Mouse (Mus musculus) embryo, embryonic 9.5 days (tissue): ENCODE results near the gene Ropn1.
"Not testable (repeated sequence)": the region's sequence is repeated elsewhere in the genome, so short reads cannot be mapped to it uniquely, and the experiment has no call there.

Experiments used
- DNase-seq: peaks from one replicate; pipeline ENCODE4 v3.0.0-alpha.2; 2017; ENCODE audit errors: extremely low spot score

Ropn1 gene

DNA sequence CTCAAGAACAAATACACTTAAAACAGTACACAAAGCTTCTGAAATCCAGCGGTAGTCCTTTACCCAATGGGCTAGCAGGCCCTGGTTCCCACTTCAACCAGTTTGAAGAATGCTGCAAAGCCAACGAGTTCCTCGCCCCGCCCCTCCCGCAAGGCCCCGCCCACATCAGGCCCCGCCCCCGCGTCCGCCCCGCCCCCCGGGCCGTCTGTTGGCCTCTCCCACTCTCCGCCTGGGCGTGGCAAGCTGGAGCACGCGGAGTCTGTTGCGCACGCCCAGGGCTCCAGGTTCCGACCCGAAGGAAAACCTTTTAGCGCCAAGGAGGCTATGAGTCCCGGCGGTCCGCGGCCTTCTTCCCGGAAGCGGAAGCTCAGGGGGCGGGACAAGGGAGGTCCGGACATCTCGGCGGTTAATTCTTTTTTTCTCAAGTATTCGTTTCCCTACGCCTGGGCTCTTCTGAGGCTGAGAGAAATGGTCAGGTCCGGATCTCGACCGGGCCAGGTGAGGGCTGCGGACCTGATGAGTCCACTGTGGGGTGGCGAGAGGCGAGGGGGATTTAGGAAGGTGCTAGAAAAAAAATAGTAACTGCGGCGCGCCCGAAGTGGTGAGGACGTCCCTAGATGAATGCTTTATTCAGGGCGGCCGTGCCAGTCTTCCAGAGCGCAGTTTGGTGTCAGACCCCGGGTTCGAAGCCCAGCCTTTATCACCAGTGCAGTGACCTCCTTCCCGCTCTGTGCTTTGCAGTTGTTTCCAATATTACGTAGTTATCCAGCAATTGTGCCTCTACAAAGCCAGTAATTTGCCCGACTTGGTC, 40.8 kb downstream of the Ropn1 start, which contains the start of gene Ccdc14:
Gene Ccdc14, plus strand, starts transcription at position 283 of the 811 bp plus-strand sequence.
- DNase-seq, result peak; percentile 96

DNA sequence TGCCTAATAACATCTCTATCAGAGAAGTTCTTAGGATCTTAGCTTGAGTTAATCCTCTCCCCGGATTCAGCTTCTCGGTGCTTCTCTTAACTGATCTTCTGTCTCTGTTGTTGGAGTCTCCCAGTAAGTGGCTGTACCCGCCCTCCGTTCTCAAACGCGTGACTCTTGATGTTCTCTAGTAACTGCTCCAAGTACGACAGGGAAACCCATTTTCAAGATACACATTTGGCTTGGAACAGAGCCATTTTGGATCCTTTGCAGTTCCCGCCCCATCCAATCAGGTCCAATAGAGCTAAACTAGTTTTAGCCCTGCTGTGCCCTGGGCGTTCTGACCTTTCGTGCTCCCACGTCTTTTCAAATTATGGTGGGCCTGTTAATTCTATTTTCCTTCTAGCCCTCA, 41.4 kb downstream of the Ropn1 start:
- DNase-seq, result no peak

DNA sequence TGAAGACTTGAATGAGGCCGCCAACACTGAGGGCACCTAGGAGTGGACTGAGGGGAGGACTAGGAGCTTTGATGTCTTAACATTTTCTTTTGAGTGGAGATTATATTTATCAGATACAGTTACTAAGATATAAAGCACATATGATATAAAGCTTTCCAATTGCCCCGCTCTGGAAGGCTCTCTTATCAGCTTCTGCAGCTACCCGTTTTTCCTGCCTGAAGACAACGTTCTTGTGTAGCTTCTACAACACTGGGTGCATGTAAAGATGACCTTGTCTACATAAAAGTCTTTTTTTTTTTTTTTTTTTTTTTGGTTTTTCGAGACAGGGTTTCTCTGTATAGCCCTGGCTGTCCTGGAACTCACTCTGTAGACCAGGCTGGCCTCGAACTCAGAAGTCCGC, 44.8 kb downstream of the Ropn1 start:
- no peak for DNase-seq

DNA sequence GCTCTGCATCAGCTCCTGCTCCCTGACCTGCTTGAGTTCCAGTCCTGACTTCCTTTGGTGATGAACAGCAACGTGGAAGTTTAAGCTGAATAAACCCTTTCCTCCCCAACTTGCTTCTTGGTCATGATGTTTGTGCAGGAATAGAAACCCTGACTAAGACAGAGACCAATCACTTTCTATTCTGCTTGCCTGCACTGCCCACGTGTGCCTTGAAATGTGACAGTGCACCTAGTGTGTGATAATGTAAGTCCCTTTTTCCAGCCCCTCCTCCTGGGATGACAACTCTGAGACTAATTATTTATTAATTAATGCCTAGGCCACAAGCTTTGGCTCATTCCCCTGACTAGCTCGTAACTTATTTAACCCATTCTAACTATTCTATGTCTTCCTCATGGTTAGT, 49.0 kb downstream of the Ropn1 start:
- DNase-seq, result not testable (repeated sequence)

- peak; percentile 64 for DNase-seq
These were observed 50.6 kb downstream of the Ropn1 start for GRCm38 (mm10) chr16:34700165-34700827.

DNA sequence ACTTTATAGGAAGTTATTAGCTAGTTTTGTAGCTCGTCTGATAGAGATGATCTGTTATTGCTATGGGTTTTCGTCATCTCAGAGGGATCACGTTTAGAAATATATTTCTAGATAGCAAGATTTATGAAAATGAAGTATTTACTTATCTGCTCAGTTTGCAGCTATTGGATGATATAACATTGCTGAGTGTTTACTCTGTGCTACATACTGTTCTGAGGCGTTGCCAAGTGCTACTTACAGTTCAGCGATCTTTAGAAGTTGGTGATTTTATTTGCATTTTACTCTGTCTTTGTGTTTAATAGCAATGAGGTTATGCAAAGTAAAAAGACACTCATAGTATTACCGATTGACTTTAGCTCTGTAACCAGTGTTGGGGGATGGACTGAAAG, 51.1 kb downstream of the Ropn1 start:
- no peak for DNase-seq

- DNase-seq, result no peak
These were observed 56.3 kb downstream of the Ropn1 start for GRCm38 (mm10) chr16:34706019-34706418.

DNA sequence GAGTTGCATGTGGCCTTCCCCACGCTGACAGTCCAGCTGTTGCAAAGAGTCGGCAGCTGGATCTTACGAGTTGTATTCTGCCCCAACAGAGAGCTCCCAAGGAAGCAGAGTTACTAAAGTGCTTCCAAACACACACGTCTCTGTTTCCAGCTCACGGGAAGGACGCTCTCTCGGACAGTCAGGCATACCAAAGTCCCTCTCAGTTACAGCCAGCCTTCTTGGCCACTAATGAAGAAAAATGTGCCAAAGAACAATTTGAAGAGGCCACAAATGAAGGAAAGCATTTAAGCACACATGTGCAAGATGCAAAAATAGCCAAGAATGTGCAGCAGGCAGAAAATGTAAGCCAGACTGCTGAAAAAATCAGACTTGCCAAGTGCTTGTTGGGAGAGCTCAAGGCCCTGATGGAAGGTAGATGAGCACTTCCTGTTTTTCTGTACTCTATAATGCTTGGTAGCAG, 56.8 kb downstream of the Ropn1 start:
- no peak for DNase-seq

DNA sequence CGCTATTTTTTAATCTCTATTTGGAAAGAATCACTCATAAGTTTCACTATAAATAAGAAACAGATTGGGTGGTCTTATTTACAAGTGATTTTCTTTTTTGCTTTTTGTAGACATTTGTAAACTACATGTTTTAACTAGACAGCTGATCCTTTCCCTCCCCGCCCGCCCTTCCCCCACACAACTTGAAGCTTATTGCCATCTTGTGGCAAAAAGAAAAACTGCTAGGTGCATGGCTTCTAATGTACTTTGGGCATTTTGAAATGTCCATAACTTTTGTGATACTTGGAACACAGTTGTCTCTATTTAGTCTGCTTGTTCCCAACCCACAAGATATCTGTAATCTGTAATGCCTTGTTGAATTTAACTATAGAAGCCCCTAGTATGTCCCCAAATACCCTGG, 61.8 kb downstream of the Ropn1 start:
- peak; percentile 7 for DNase-seq

DNA sequence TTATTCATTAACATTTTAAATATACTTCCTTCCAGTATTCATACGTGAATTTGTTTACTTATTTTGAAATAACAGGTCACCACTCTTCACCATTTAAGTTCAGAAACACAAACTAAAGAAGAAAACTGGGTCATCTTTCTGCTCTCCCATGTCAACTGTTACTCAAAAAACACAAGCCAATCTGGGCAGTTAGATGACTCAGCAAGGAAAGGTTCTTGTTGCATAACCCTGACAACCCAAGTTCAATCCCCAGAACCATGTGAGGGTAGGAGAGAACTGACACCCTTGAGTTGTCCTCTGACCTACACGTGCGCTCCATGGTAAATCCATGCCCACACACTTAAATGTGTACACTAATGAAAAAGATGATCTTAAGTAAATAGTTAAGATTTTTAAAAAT, 75.4 kb downstream of the Ropn1 start:
- DNase-seq, result no peak
